Mouse (Mus musculus) CH12.LX (cell line): ENCODE measurements around the gene Ddx59. TPM values are rescaled to one million over a fixed set of nuclear protein-coding genes. Genes with fewer than 3 reads are reported as not detected.

ENCODE experiments used
- DNase-seq: peaks from one replicate; pipeline ENCODE4 v3.0.0-alpha.2; 2013; ENCODE audit errors: extremely low read depth
- H3K27ac ChIP-seq: 2 replicates; pipeline ENCODE4 v1.5.1; 2012; ENCODE audit warnings: low read depth, mild to moderate bottlenecking, control low read depth, moderate library complexity; ENCODE audit not compliant: insufficient read depth
- H3K27me3 ChIP-seq: replicated peaks from 2 replicates; pipeline ENCODE3; 2012; ENCODE audit warnings: inconsistent platforms
- H3K36me3 ChIP-seq, 2 experiments: replicated peaks in 1 of 2; 2 replicates each; pipeline versions ENCODE3 to v1.6.1; 2012; ENCODE audit warnings: inconsistent platforms in 1 of 2, low read length in 1 of 2, mild to moderate bottlenecking in 1 of 2, mixed read lengths in 1 of 2, moderate library complexity in 1 of 2; ENCODE audit not compliant: control insufficient read depth in 1 of 2, insufficient read depth in 1 of 2
- H3K4me1 ChIP-seq, 2 experiments: 2 replicates each; pipeline ENCODE4 v1.6.1; 2012; ENCODE audit warnings: inconsistent platforms in 1 of 2, moderate library complexity in 1 of 2; ENCODE audit not compliant: insufficient read depth in 2 of 2, control insufficient read depth in 1 of 2
- H3K4me2 ChIP-seq: 2 replicates; pipeline ENCODE4 v1.6.1; 2012; ENCODE audit warnings: low read depth, mild to moderate bottlenecking, control low read depth; ENCODE audit not compliant: poor library complexity, insufficient read depth, severe bottlenecking
- H3K4me3 ChIP-seq, 3 experiments: fragments of 150-350 bp in 1 of 3; sonication (generic) in 1 of 3; replicated peaks in 1 of 3; 2 replicates each; pipeline versions ENCODE3 to v1.5.1; 2011 to 2012; ENCODE audit warnings: low read depth in 2 of 3, low read length in 2 of 3, mild to moderate bottlenecking in 2 of 3, moderate library complexity in 2 of 3, control low read depth in 1 of 3, improper control_type of control experiment in 1 of 3, inconsistent platforms in 1 of 3, mixed read lengths in 1 of 3; ENCODE audit not compliant: poor library complexity in 1 of 3
- H3K79me2 ChIP-seq: replicated peaks from 2 replicates; pipeline ENCODE4 v1.6.1; 2012; ENCODE audit warnings: mild to moderate bottlenecking, moderate library complexity; ENCODE audit not compliant: control insufficient read depth, poor library complexity, insufficient read depth, severe bottlenecking; ENCODE audit errors: extremely low read depth
- H3K9ac ChIP-seq: 2 replicates; pipeline ENCODE4 v1.6.1; 2012; ENCODE audit warnings: low read depth, mild to moderate bottlenecking, control low read depth, moderate library complexity; ENCODE audit not compliant: insufficient read depth
- H3K9me3 ChIP-seq: replicated peaks from 2 replicates; pipeline ENCODE3; 2012; ENCODE audit warnings: low read length, inconsistent platforms, mixed read lengths
- BHLHE40 ChIP-seq: IDR thresholded peaks from 2 replicates; pipeline ENCODE4 v1.6.1; 2011; ENCODE audit warnings: mild to moderate bottlenecking, low read depth, low read length, improper control_type of control experiment
- CHD2 ChIP-seq: IDR thresholded peaks from 2 replicates; pipeline ENCODE4 v1.6.1; 2011; ENCODE audit warnings: low read length, improper control_type of control experiment
- CTCF ChIP-seq, 2 experiments: IDR thresholded peaks in 1 of 2; conservative IDR thresholded peaks in 1 of 2; 2 replicates each; pipeline ENCODE4 v1.5.1; 2011 to 2012; ENCODE audit warnings: low read depth in 2 of 2, low read length in 2 of 2, improper control_type of control experiment in 1 of 2, inconsistent platforms in 1 of 2, mild to moderate bottlenecking in 1 of 2, moderate library complexity in 1 of 2
- E2F4 ChIP-seq: IDR thresholded peaks from 2 replicates; pipeline ENCODE4 v1.6.1; 2011; ENCODE audit warnings: low read depth, low read length, improper control_type of control experiment; ENCODE audit not compliant: insufficient replicate concordance
- EP300 ChIP-seq: IDR thresholded peaks from 2 replicates; pipeline ENCODE4 v1.6.1; 2011; ENCODE audit warnings: low read length, improper control_type of control experiment
- GABPA ChIP-seq: IDR thresholded peaks from 2 replicates; pipeline ENCODE4 v1.6.1; 2012; ENCODE audit warnings: low read depth, low read length, improper control_type of control experiment, inconsistent platforms; ENCODE audit not compliant: insufficient replicate concordance
- HCFC1 ChIP-seq: IDR thresholded peaks from 2 replicates; pipeline ENCODE4 v1.6.1; 2012; ENCODE audit warnings: low read depth, mild to moderate bottlenecking, inconsistent platforms, low read length, improper control_type of control experiment
- JUN ChIP-seq: IDR thresholded peaks from 2 replicates; pipeline ENCODE4 v1.6.1; 2011; ENCODE audit warnings: low read depth, mild to moderate bottlenecking, low read length, improper control_type of control experiment, moderate library complexity; ENCODE audit not compliant: insufficient read depth
- MAFK ChIP-seq: IDR thresholded peaks from 2 replicates; pipeline ENCODE4 v1.6.1; 2011; ENCODE audit warnings: low read length, improper control_type of control experiment; ENCODE audit not compliant: insufficient replicate concordance
- MAX ChIP-seq: IDR thresholded peaks from 2 replicates; pipeline ENCODE4 v1.6.1; 2011; ENCODE audit warnings: low read length, improper control_type of control experiment
- MEF2A ChIP-seq: IDR thresholded peaks from 2 replicates; pipeline ENCODE4 v1.6.1; 2014; ENCODE audit warnings: low read depth, mild to moderate bottlenecking, inconsistent platforms, low read length, improper control_type of control experiment, borderline replicate concordance
- MYC ChIP-seq: IDR thresholded peaks from 2 replicates; pipeline ENCODE4 v1.6.1; 2011; ENCODE audit warnings: low read depth, mild to moderate bottlenecking, improper control_type of control experiment, low read length
- NRF1 ChIP-seq: IDR thresholded peaks from 2 replicates; pipeline ENCODE4 v1.6.1; 2014; ENCODE audit warnings: low read depth, mild to moderate bottlenecking, inconsistent platforms, low read length, improper control_type of control experiment, moderate library complexity
- POLR2AphosphoS2 ChIP-seq: IDR thresholded peaks from 2 replicates; pipeline ENCODE4 v1.6.1; 2011; ENCODE audit warnings: low read depth, low read length, improper control_type of control experiment
- RAD21 ChIP-seq: IDR thresholded peaks from 2 replicates; pipeline ENCODE4 v1.6.1; 2011; ENCODE audit warnings: low read depth, mild to moderate bottlenecking, low read length, improper control_type of control experiment, moderate library complexity
- SIN3A ChIP-seq: IDR thresholded peaks from 2 replicates; pipeline ENCODE4 v1.6.1; 2012; ENCODE audit warnings: low read length, improper control_type of control experiment, inconsistent platforms
- TBP ChIP-seq: conservative IDR thresholded peaks from 2 replicates; pipeline ENCODE4 v1.6.1; 2011; ENCODE audit warnings: low read depth, low read length, improper control_type of control experiment
- UBTF ChIP-seq: IDR thresholded peaks from 2 replicates; pipeline ENCODE4 v1.6.1; 2012; ENCODE audit warnings: low read depth, mild to moderate bottlenecking, inconsistent platforms, low read length, improper control_type of control experiment, moderate library complexity
- USF1 ChIP-seq: IDR thresholded peaks from 2 replicates; pipeline ENCODE4 v1.6.1; 2014; ENCODE audit warnings: low read depth, mild to moderate bottlenecking, inconsistent platforms, low read length, improper control_type of control experiment
- ZC3H11A ChIP-seq: IDR thresholded peaks from 2 replicates; pipeline ENCODE4 v1.6.1; 2012; ENCODE audit warnings: low read depth, mild to moderate bottlenecking, inconsistent platforms, low read length, improper control_type of control experiment
- ZKSCAN1 ChIP-seq: IDR thresholded peaks from 2 replicates; pipeline ENCODE4 v1.6.1; 2012; ENCODE audit warnings: low read depth, inconsistent platforms, low read length, improper control_type of control experiment, borderline replicate concordance
- ZMIZ1 ChIP-seq: IDR thresholded peaks from 2 replicates; pipeline ENCODE4 v1.6.1; 2012; ENCODE audit warnings: low read depth, mild to moderate bottlenecking, inconsistent platforms, low read length, improper control_type of control experiment
- ZNF384 ChIP-seq: IDR thresholded peaks from 2 replicates; pipeline ENCODE4 v1.6.1; 2012; ENCODE audit warnings: low read depth, low read length, improper control_type of control experiment, inconsistent platforms
- dilution Hi-C: fragments of 300-500 bp; cut with MboI; formaldehyde crosslinking; loops from 2 replicates; pipeline ENCODE4 v1.14.3; 2020; ENCODE audit warnings: low sequenced_read_pairs; ENCODE audit not compliant: extremely low pct_unique_long_range_greater_than_20kb, extremely low pct_ligation_motif_present
- in situ Hi-C: fragments of 300-500 bp; cut with MboI; formaldehyde crosslinking; loops from 3 replicates; pipeline ENCODE4 v1.14.3; 2019; ENCODE audit warnings: low sequenced_read_pairs, low pct_ligation_motif_present, low pct_unique_long_range_greater_than_20kb, mixed read lengths
- polyA plus RNA-seq: library from polyadenylated mRNA; unstranded; fragments of >175 nt; gene quantifications from 2 replicates; pipeline ENCODE4 v1.2.1, GENCODE M21; 2012; ENCODE audit warnings: low read depth; ENCODE audit not compliant: insufficient read length
- total RNA-seq, 2 experiments: library from RNA; depleted of rRNA; stranded (reverse); fragments of 300-350 nt in 1 of 2; fragments of >200 nt in 1 of 2; gene quantifications; 2 replicates each; pipeline ENCODE4 v1.2.3; 2012 to 2014

Ddx59 gene
- total and polyA plus RNA-seq, 3 experiments, result 6.9 to 10.9 (median 9.0) TPM

- H3K9me3 ChIP-seq, result no peaks in the 10 kb centered on the region
- H3K27ac ChIP-seq, result no peak overlapping the region
- no peak for DNase-seq
- H3K4me1 ChIP-seq, result no peaks in the 10 kb centered on the region
- H3K79me2 ChIP-seq, result no peaks in the 10 kb centered on the region
- in situ Hi-C loops, result no loop called here
- TF ChIP-seq UBTF (no peak), ZKSCAN1 (no peak), E2F4 (no peak), MAFK (no peak), BHLHE40 (no peak), TBP (no peak), SIN3A (no peak), ZNF384 (no peak), MYC (no peak), CHD2 (no peak), ZMIZ1 (no peak), NRF1 (no peak), CTCF (conservative IDR thresholded peaks at IDR 0.05 in 1 of 2, IDR thresholded peaks at IDR 0.05 in 1 of 2; ENCODE audit: low read depth in 2 of 2, low read length in 2 of 2) (no peak), RAD21 (no peak), GABPA (no peak), HCFC1 (no peak)
- H3K36me3 ChIP-seq, result no peaks in the 10 kb centered on the region
- dilution Hi-C loops, result no loop called here
- no peak overlapping the region for H3K4me3 ChIP-seq
- no peaks in the 10 kb centered on the region for H3K27me3 ChIP-seq
- no peak overlapping the region for H3K9ac ChIP-seq
- H3K4me2 ChIP-seq, result no peak overlapping the region
Measured at GRCm38 (mm10) chr1:136365986-136366385, 49.1 kb upstream of the Ddx59 start.

DNA sequence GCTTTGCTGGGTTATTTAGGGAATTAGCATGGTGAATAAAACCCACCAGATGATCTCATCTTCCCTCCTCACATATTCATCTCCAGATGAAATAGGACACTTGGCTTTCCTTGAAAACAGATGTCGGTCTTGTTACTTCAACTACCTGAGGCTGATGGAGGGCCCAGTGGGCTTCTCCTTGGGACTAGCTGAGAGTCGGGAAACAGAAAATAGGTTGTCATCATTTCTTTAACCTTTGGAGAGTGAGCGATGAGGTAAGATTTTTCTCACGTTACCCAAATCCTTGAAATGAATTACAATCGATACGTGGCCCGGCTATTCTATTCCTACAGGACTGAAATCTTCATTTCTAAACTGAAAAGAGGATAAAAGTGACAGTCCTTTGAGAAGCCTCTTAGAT lies 35.8 kb upstream of the Ddx59 start:
- no peak for DNase-seq
- no peak overlapping the region for H3K4me2 ChIP-seq
- no peak overlapping the region for H3K27ac ChIP-seq
- no peaks in the 10 kb centered on the region for H3K27me3 ChIP-seq
- peaks cover 2% of the 10 kb centered on the region for H3K9me3 ChIP-seq
- H3K4me3 ChIP-seq, result no peak overlapping the region
- no peaks in the 10 kb centered on the region for H3K79me2 ChIP-seq
- dilution Hi-C loops, result no loop called here
- no peak overlapping the region for H3K9ac ChIP-seq
- no peaks in the 10 kb centered on the region for H3K36me3 ChIP-seq
- peaks cover 0 to 4% of the 10 kb centered on the region in 2 experiments; a peak in 1 of 4 replicates for H3K4me1 ChIP-seq
- TF ChIP-seq MAX (no peak), TBP (no peak), MEF2A (no peak), JUN (no peak), EP300 (no peak), USF1 (no peak), RAD21 (no peak), ZNF384 (no peak), ZC3H11A (no peak), POLR2AphosphoS2 (no peak), MYC (no peak)
- in situ Hi-C loops, result no loop called here
